Mouse (Mus musculus): Measurements from ENCODE around the gene Gsn.

DNA sequence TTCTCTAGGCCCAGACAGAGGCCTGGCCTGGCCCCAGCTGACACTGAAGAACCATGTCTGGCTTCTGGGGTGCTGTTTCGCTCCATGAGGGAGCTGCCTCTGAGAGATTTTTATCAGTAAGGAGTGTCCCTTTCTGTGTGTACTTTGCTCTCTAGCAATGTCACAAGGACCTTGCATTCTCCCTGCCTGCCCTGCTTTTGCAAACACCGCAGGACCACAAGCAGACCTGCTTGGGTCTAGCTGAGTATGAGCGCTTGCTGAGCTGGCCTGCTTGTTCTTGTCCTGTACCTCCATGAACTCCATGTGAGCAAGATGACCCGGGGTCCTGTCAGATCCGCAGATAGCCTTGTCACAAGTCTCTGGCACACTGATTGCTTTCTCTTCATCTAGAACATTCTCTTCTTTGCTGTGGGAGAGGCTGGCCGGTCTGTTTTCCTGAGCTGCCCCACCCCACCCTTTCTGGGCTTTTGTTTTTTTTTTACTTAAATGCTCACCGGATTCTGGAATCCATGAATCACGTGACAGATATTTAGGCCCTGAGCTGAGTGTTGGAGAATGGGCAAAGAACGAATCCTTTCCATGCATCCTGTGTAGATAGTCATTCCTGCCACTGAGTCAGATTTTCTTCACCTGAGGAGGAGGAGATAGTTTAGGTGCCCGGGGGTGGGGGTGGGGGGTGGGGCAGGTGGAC, 11.8 kb downstream of the Gsn start:
- no peak for TF ChIP-seq GATA1 (IDR thresholded peaks at IDR 0.05; ENCODE audit: low read length)
- no peak for TF ChIP-seq TAL1 (IDR thresholded peaks at IDR 0.05; ENCODE audit: low read length)

Data from erythroblast, embryonic 14.5 days (primary cell).